Mouse (Mus musculus): ENCODE data around the gene Hspa12a. TPM values are rescaled to one million over a fixed set of nuclear protein-coding genes. Genes with fewer than 3 reads are reported as not detected.
"Not testable (repeated sequence)": the region's sequence is repeated elsewhere in the genome, so short reads cannot be mapped to it uniquely, and the experiment has no call there.

Gene Hspa12a
- polyA plus RNA-seq, 1 experiment from 2014 or later, result 5.0 TPM

DNA sequence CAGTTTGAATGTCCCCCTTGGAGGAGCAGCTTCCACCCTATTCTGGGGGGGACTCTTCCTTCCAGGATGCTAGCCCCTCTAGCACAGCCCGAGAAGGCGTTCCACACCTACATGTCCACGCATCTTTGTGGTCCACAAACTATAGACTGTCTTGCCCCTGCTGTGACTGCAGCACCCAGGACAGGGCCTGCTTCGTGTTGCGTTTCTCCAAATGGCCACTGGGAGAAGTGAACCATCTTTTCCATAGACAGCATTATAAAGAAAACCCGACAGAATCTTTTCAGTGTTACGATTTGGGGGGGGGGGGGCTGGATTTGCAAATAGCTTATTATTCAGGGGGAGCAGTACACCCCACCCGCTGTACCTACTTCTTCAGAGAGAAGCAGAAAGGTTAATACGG, 36.8 kb downstream of the Hspa12a start:
- Histone ChIP-seq H3K27me3 (peaks cover 20% of the 10 kb centered on the region), H3K4me2 (replicated peaks) (no peak overlapping the region), H3K9me3 (no peaks in the 10 kb centered on the region), H3K27ac (no peak overlapping the region), H3K4me1 (peaks cover 4% of the 10 kb centered on the region; the same call in 1 of the 2 replicates), H3K36me3 (no peaks in the 10 kb centered on the region), H3K9ac (no peak overlapping the region), H3K4me3 (no peak overlapping the region)
- ATAC-seq (ENCODE audit: low FRiP score, low read depth), result no peak
- 53% methylated on average over 9 of the region's 9 CpGs for WGBS

DNA sequence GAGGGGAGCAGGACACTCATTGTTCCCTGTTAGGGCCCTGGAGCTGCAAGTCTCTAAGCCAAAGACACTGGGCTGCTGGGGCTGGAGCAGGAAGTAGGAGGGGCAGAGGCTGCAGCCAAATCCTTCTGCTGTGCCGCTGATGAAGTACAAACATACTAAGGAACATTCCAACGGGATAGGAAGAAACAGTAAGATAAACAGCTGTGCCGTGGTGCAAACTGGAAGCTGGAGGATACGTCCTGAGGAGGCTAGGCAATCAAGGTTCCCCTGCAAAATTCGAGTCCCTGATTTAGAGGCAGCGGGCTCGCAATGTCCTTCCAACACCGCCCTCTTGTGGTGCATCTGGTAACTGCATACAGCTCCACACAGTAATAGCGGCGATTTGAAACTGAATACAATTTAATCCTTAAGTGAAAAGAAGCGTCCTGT, 39.5 kb downstream of the Hspa12a start:
- Histone ChIP-seq H3K4me3 (peak overlapping the region; percentile 34), H3K4me2 (replicated peaks) (peak overlapping the region; percentile 61), H3K9ac (no peak overlapping the region), H3K36me3 (no peaks in the 10 kb centered on the region), H3K4me1 (peaks cover 4% of the 10 kb centered on the region; the same call in 1 of the 2 replicates), H3K27me3 (peaks cover 20% of the 10 kb centered on the region), H3K27ac (no peak overlapping the region), H3K9me3 (no peaks in the 10 kb centered on the region)
- peak; percentile 24; the same call in 1 of the 2 replicates for ATAC-seq (ENCODE audit: low FRiP score, low read depth)
- WGBS, result 0% methylated on average over 11 of the region's 11 CpGs

DNA sequence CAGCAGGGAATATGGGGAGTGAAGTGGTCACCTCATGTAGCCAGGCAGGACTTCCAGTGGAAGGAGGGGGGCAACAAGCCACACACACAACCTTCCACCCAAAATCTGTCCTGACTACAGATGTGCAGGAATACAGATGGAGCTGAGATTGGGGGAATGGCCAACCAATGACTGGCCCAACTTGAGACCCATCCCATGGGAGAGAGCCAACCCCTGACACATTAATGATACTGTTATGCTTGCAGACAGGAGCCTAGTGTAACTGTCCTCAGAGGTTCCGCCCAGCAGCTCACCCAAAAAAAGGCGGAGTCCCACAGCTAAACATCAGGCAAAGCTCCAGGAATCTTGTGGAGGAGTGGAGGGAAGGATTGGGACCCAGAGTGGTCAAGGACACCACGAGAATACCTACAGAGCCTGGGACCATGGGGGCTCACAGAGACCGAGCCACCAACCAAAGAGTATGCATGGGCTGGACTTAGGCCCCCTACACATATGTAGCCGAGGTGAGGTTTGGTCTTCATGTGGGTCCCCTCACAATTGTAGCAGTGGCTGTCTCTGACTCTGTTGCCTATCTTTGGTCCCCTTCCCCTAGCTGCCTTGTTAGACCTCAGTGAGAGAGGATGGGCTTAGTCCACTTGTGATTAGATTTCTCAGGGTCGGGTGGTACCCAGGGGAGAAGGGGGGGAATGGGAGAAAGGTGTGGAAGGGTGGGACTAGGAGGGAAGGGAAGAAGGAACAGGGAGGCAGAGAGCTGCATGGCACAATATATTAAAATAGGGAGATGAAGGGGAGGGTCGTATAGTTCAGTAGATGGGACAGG, 40.2 kb downstream of the Hspa12a start:
- Histone ChIP-seq H3K4me3 (peak overlapping the region; percentile 34), H3K4me1 (peaks cover 4% of the 10 kb centered on the region; the same call in 1 of the 2 replicates), H3K27me3 (peaks cover 20% of the 10 kb centered on the region), H3K4me2 (replicated peaks) (peak overlapping the region; percentile 61), H3K36me3 (no peaks in the 10 kb centered on the region), H3K9ac (no peak overlapping the region), H3K27ac (no peak overlapping the region), H3K9me3 (0 out of 2 replicates have a peak, but pooled peaks cover 3% of the 10 kb centered on the region)
- ATAC-seq (ENCODE audit: low FRiP score, low read depth), result no peak
- 65% methylated on average over 7 of the region's 7 CpGs for WGBS

DNA sequence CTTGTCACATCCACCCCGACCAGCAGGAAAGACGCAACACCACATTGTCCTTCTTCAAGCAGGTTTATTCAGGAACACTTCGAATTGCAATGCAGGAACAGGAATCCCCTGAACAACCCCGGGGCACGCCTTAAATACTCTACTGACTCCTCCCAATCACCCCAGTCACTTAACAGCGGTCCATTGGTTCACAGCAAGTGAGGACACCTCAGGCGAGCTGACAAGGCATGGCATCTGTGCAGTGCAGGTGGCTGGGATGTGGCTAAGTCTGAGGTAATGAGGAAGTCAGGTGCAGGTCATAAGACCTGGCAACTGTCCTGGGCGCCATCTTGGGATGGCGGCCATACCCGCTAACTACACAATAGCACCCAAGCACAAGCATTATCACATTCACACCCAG, 43.0 kb downstream of the Hspa12a start:
- 87% methylated on average over 10 of the region's 10 CpGs for WGBS
- H3K27me3 ChIP-seq; H3K36me3 ChIP-seq; H3K4me3 ChIP-seq; H3K4me1 ChIP-seq; H3K4me2 ChIP-seq (replicated peaks); H3K9ac ChIP-seq; H3K27ac ChIP-seq; ATAC-seq (ENCODE audit: low FRiP score, low read depth): not testable (repeated sequence)
- peaks cover 12% of the 10 kb centered on the region for H3K9me3 ChIP-seq

DNA sequence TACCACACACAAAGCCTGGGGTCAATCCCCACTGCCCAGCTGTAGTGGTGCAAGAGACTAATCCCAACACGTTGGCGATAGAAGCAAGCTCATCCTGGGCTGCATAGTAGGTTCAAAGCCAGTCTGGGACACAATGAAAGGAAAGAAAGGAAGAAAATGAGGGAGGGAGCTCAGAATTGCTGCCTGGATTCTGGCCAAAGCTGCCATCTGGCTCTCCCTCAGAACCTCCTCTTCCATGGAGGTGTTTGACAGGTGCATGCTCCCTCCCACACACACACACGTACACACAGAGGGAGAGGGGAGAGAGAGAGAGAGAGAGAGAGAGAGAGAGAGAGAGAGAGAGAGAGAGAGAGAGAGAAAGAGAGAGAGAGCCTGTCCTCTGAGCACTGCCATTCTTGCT, 47.2 kb downstream of the Hspa12a start:
- no peaks in the 10 kb centered on the region for H3K4me1 ChIP-seq
- no peaks in the 10 kb centered on the region for H3K36me3 ChIP-seq
- H3K9me3 ChIP-seq, result peaks cover 12% of the 10 kb centered on the region
- H3K4me2 ChIP-seq (replicated peaks), result no peak overlapping the region
- H3K27me3 ChIP-seq, result no peaks in the 10 kb centered on the region
- no peak overlapping the region for H3K9ac ChIP-seq
- H3K4me3 ChIP-seq, result no peak overlapping the region
- no peak for ATAC-seq (ENCODE audit: low FRiP score, low read depth)
- H3K27ac ChIP-seq, result no peak overlapping the region
- 87% methylated on average over 2 of the region's 3 CpGs for WGBS

DNA sequence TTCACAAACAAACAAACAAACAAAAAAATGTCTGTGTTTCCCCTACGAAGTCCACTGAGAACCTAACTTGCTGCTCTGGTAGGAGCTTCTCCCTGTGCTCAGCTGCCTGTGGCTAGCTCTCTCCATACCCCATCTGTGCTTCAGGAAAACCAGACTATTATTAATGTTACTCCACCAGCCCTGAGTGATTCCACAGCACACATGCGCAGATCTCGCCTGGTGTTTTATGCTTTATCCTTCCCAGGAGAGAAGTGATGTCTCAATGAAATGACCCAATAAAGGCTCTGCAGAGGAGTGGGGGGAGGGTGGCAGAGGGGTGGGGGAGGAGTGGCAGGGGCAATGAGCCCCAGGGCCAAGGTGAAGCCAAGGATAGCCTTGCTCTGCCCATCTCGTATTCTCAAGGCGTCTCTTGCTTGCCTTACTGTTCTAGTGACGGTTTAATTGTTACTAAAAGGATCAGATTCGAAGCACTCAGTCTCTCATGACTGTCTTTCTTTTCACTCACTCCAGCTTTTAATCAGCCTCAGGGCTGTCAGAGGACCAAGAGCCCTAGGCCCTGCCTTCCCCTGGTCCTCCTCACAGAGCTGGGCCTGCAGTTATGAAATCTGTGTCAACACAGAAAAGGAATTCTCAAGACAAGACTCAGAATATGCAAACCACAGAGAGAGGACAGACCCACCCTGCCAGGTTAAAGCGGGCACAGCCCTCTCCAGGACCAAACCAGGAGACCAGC, 54.0 kb downstream of the Hspa12a start:
- 0 out of 2 replicates have a peak, but pooled peaks cover 5% of the 10 kb centered on the region for H3K4me1 ChIP-seq
- no peak overlapping the region for H3K4me3 ChIP-seq
- ATAC-seq (ENCODE audit: low FRiP score, low read depth), result no peak
- 52% methylated on average over 8 of the region's 8 CpGs for WGBS
- H3K4me2 ChIP-seq (replicated peaks), result no peak overlapping the region
- no peaks in the 10 kb centered on the region for H3K36me3 ChIP-seq
- no peaks in the 10 kb centered on the region for H3K9me3 ChIP-seq
- no peaks in the 10 kb centered on the region for H3K27me3 ChIP-seq
- H3K9ac ChIP-seq, result no peak overlapping the region
- H3K27ac ChIP-seq, result no peak overlapping the region

DNA sequence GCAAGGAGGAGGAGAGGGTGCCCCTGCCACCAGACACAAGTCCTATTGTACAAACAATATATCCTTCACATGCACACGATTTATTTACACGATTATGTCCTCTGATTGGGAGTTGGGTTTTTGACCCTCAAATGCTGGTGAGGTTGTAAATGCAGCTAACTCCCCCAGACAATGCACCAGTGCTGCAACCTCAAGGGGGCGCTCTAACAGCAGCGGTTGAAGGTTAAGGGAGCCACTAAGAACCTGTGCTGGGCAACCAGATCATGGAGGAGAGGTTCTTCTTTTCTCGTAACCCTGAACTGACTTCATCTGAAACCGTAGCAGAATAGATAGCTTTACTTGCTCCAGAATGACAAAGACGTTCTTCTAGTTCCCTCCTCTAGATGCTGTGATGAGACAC, 57.0 kb downstream of the Hspa12a start:
- Histone ChIP-seq H3K27ac (no peak overlapping the region), H3K27me3 (no peaks in the 10 kb centered on the region), H3K9me3 (no peaks in the 10 kb centered on the region), H3K4me2 (replicated peaks) (no peak overlapping the region), H3K9ac (no peak overlapping the region), H3K36me3 (no peaks in the 10 kb centered on the region), H3K4me1 (0 out of 2 replicates have a peak, but pooled peaks cover 5% of the 10 kb centered on the region), H3K4me3 (no peak overlapping the region)
- whole genome bisulfite sequencing, result 70% methylated on average over 7 of the region's 7 CpGs
- no peak for ATAC-seq (ENCODE audit: low FRiP score, low read depth)

DNA sequence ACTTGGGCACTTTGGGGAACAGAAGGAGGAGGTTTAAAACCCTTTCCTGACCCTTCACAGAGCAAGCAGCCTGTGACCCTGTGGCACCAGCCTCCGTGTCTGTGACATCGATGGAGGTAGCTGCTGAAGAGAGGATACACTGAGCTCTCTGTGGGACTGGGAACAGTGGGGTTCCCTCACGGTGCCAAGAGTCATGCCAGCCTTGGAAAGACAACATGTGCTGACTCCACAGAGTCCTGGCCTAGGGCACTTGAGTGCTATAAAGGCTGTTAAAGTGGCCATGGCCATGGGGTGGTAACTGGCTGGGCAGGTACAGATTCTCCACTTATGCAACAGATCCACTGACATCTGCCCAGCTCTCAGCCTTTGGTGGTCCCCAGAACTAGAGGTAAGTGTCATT, 60.0 kb downstream of the Hspa12a start:
- no peaks in the 10 kb centered on the region for H3K27me3 ChIP-seq
- no peaks in the 10 kb centered on the region for H3K9me3 ChIP-seq
- no peak for ATAC-seq (ENCODE audit: low FRiP score, low read depth)
- H3K4me3 ChIP-seq, result no peak overlapping the region
- H3K4me2 ChIP-seq (replicated peaks), result no peak overlapping the region
- H3K9ac ChIP-seq, result no peak overlapping the region
- no peaks in the 10 kb centered on the region for H3K36me3 ChIP-seq
- H3K4me1 ChIP-seq, result peaks cover 2% of the 10 kb centered on the region; the same call in 1 of the 2 replicates
- WGBS, result 78% methylated on average over 3 of the region's 3 CpGs
- no peak overlapping the region for H3K27ac ChIP-seq

DNA sequence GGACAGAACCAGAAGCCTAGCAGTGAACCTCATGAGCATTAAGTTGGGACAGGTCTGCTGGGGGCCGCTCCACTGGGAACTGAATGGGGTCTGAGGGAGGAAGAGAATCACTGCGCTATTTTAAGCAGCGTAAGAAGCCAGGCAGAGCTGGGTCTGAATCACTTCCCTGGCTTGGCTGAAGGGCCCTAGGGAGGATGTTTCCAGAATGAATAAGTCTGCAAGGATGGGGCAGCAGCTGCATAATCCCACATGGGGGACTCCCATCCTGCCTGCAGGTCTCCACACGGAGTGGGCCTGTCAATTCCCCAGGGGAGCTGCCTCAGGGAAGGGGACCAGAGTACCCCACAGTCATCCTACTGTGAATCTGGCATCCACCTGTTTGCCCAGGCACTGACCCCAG, 61.1 kb downstream of the Hspa12a start:
- peaks cover 5% of the 10 kb centered on the region; the same call in 1 of the 2 replicates for H3K4me1 ChIP-seq
- H3K9me3 ChIP-seq, result no peaks in the 10 kb centered on the region
- H3K27me3 ChIP-seq, result no peaks in the 10 kb centered on the region
- no peaks in the 10 kb centered on the region for H3K36me3 ChIP-seq
- ATAC-seq (ENCODE audit: low FRiP score, low read depth), result no peak
- WGBS, result 75% methylated on average over 4 of the region's 4 CpGs
- H3K4me2 ChIP-seq (replicated peaks), result no peak overlapping the region
- H3K27ac ChIP-seq, result no peak overlapping the region
- no peak overlapping the region for H3K9ac ChIP-seq
- no peak overlapping the region for H3K4me3 ChIP-seq

DNA sequence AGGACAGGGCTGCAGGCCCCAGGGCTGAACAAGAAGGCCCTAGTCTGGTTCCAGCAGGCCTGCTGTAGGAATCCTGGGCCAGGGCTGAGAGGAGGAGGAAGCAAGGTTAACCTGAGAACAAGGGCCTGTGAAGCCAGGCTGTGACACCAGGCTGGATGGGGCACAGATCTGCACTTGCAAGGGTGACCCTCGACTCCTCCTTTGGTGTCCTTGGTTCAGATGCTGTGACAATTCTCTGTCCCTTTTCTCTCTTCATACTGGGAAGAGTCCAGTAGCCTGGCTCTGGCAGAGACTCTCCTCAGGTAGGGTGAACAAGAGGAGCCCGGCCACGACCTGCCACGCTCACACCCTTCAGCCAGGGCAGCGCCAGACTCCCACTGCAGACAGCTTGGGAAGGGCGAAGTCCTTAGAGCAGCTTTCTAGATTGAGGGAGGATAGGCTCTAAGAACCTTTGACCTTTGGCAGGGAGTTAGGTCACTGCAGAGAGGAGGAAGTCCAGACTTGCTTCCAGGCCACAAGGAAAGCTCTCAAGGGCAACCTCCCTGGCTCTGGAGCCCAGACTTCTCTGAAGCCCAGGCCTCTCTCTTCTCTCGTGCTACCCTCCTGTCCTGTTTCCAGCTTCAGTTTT, 64.0 kb downstream of the Hspa12a start:
- Histone ChIP-seq H3K27me3 (no peaks in the 10 kb centered on the region), H3K27ac (no peak overlapping the region), H3K4me2 (replicated peaks) (no peak overlapping the region), H3K4me3 (no peak overlapping the region), H3K36me3 (no peaks in the 10 kb centered on the region), H3K9ac (no peak overlapping the region), H3K9me3 (no peaks in the 10 kb centered on the region), H3K4me1 (peaks cover 5% of the 10 kb centered on the region; the same call in 1 of the 2 replicates)
- ATAC-seq (ENCODE audit: low FRiP score, low read depth), result no peak
- WGBS, result 82% methylated on average over 7 of the region's 7 CpGs

DNA sequence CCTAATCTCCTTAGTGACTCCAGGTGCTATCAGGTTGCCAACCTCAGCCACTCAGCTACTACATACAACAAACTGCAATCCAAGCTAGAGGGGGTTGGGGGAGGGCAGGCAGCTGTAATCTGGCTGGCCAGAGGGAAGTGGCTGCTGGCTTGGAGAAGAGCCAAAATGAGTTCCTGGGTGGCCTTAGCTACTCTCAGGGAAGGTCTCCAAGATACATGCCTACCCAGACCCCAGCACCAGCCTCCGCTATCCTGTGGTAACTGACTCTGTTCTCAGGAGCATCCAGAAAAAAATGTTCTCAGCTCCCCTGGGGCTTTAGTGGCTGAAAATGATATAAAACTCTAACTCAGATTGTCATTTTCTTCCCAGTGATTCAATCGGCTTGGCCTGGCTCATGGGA, 64.9 kb downstream of the Hspa12a start:
- Histone ChIP-seq H3K27me3 (no peaks in the 10 kb centered on the region), H3K27ac (no peak overlapping the region), H3K9ac (no peak overlapping the region), H3K36me3 (no peaks in the 10 kb centered on the region), H3K9me3 (no peaks in the 10 kb centered on the region), H3K4me2 (replicated peaks) (no peak overlapping the region), H3K4me1 (peaks cover 5% of the 10 kb centered on the region; the same call in 1 of the 2 replicates), H3K4me3 (no peak overlapping the region)
- no peak for ATAC-seq (ENCODE audit: low FRiP score, low read depth)
- 75% methylated on average over 2 of the region's 2 CpGs for WGBS

DNA sequence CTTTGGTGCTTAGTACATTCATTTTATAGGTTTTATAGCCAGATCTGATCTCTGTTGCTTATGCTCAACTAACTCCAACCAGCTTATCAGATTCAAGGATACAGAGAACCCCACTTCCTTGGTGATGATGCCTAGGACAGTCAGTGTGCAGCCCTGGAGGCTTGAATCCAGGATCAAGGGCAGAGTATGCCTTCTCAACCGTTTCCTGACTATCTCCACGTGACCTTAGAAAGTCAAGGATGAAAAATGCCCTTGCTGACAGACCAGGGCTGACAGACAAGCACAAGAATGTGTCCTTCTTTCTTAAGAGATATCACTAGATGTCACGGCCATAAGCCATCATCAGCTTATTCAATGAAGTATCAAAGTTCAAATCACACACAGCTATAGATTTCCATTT, 69.9 kb downstream of the Hspa12a start:
- Histone ChIP-seq H3K27ac (no peak overlapping the region), H3K4me1 (peaks cover 4% of the 10 kb centered on the region; the same call in 1 of the 2 replicates), H3K9me3 (no peaks in the 10 kb centered on the region), H3K27me3 (no peaks in the 10 kb centered on the region), H3K4me3 (no peak overlapping the region), H3K4me2 (replicated peaks) (no peak overlapping the region), H3K9ac (no peak overlapping the region), H3K36me3 (no peaks in the 10 kb centered on the region)
- WGBS, result 82% methylated on average over 3 of the region's 3 CpGs
- ATAC-seq (ENCODE audit: low FRiP score, low read depth), result no peak

Data from limb, embryonic 13.5 days (tissue).